Mouse (Mus musculus) neutrophil, adult 5-6 weeks (primary cell): ENCODE measurements around the gene Smim6. TPM values are rescaled to one million over a fixed set of nuclear protein-coding genes. Genes with fewer than 3 reads are reported as not detected.

Source experiments
- ATAC-seq: fragments of 151-379, 151-347 bp; 2 replicates; pipeline ENCODE4 v1.8.0; 2017; ENCODE audit warnings: mild to moderate bottlenecking, moderate TSS enrichment; ENCODE audit not compliant: insufficient number of reproducible peaks, poor library complexity, low FRiP score, severe bottlenecking; ENCODE audit errors: extremely low read depth
- total RNA-seq: library from RNA; stranded (forward); fragments of 200-1000 nt; gene quantifications from 2 replicates; pipeline ENCODE4 v1.2.3, GENCODE M21; 2017

Gene Smim6
- total RNA-seq, 1 experiment from 2014 or later, result not detected

DNA sequence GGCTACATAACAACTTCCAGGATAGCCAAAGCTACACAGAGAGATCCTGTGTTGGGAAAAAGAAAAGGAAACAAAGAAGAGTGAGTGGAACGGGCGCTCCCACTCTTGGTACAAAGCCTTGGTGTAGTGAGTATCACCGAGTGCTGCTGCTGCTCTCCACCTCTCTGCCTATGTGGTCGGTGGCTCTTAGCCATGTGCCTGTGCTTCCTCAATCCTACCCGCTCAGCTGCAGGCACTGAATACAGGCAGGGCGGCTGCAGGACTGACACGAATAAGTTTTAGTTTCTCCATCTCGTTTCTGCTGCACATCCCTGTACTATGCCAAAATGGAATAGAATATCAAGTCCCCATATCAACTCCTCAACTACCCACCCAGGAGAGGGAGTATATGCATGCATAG lies 17.2 kb downstream of the Smim6 start:
- ATAC-seq, result no peak

DNA sequence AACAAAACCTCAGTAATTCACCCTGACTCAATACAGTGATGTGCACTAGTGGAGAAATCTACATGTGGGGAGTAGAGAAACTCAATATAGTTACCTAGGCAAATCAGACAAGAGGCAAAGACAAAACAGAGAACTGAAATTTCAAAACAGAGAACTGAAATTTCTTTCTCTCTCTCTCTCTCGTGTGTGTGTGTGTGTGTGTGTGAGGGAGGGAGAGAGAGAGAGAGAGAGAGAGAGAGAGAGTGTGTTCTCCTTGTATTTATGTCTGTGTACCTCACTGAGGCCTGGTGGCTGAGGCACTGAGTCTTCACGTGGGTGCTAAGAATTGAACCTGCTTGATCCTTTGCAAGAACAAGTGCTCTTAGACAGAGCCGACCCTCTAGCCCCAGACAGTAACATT lies 18.0 kb downstream of the Smim6 start:
- peak; percentile 40 for ATAC-seq

DNA sequence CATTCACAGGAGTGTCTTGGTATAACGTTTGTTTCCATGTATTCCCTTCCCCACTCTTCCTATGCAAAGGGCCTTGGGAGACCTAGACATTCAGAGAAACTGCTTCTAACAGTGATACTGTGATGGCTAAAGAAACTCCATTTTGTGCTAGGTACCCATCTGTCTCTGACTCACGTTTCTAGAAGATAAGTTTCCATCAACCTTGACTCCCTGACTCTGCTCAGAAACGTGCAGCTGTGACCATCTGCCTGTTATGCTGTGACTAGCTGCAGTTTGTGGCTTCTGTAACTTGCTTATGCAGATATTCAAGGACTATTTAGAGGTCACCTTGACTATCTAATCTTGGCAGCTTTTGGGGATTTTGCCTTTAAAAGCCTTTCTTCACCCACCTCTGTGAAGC lies 19.4 kb downstream of the Smim6 start:
- no peak for ATAC-seq

DNA sequence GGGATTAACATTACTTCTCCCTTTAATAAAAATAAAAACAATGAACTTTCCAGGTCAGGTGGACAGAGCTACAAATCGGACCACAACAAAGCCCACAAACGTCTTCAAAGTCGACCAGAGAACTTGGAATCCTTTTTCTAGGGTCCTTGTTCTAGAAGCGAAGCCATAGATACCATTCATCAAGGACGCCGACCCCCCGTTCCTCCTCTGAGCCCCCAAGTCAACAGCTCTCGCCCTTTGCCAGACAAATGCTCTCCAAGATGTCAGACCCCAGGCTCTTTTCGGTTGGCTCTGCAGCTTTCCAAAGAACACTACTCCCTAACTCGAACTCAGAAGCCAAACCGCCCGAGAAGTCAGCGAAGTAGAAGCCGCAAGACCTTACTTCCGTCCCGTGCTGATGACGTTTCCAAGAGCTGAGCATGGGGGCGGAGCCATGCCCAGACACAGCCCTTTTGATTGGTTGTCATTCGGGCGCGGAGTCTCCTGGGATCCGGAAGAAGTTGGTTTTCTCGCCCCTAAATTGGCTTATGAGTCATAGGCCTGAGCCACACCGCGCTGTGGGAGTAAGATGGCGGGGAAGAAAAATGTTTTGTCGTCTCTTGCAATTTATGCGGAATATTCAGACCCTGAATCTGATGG lies 21.4 kb downstream of the Smim6 start, which contains the start of the genes Sap30bp and Recql5:
Gene Sap30bp, plus strand, starts transcription at position 175 of the 639 bp plus-strand sequence.
Gene Recql5, minus strand, starts transcription at position 370 of the 639 bp plus-strand sequence.
- peak; percentile 96 for ATAC-seq

DNA sequence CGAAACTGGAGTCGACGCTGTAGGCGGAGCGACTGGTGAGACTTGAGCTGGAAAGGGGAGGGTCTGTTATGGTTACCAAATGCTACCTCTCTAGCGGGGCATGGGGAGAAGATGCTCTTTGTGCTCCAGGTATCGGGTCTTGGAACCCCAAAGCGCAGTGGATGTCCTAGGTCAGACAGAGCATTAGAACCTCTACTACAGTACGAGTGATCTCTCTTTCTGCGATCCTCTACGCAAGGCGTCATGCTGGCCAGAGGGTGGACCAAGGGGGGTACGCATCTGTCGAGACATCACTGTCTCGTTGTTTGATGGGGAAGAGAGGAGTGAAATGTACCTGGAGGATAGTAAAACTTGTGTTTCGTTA lies 21.9 kb downstream of the Smim6 start:
- no peak for ATAC-seq

DNA sequence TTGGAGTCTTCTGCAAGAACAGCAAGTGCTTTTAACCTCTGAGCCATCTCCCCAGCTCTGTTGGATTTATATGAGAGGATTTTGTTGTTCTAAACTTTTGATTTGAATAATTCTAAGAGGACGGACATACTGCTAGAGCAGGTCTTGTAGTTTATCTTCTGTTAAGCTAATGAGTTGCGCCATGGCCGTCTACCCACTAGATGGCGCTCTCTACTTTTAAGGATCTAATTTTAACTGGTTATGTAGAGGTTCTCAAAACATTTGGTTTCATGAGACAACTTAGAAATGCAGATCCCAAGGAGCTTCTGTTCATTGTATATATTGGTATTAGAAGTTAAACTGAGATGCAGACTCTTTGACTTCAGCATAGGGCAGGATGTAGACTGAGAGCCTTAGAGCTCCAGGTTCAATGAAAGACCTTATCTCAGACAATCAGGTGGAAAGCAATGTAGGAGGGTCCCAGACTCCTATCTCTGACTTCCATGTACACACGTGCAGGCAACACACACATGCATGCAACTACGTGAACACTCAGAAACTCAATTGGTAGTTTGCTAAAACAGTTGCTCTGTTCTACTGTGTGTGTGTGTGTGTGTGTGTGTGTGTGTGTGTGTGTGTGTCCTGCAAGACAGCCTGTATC lies 28.0 kb downstream of the Smim6 start:
- peak; percentile 83 for ATAC-seq

DNA sequence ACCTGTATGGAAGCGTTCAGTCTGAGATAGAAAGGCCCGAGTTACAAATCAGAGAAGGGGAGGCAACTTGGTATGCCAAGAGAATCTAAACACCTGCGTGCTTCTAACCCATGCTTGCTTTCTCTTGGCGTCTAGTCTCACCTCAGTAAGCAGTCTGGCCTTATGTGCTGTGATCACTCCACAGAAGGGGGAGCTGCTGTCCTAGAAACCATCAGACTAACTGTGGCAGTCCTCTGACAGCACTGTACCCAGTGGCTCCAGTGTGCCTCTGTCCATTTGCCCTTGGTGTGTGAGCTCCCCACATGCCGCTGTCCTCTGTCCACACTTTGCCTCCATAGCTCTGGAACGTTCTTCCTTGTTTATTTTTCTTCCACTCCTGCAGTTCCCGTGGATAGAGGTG lies 30.2 kb downstream of the Smim6 start:
- no peak for ATAC-seq

DNA sequence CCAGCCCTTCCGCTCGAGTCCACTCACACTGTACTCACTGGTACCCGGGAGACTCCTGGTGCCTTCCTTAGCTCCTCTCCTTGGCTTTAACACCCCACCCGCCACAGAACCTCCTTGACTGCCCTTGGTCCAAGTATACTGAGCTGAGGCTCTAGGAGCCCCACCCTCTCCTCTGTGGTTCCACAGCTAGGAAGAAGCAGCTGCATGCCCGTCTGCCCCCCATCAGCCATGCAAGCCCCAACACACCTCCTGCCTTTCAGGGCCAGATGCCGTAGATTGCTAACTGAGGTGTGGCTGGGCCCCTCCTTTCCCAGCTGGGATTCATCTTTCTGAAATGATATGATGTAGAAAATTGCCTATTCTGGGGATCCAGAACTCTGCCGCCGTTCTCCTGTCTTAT lies 33.4 kb downstream of the Smim6 start:
- ATAC-seq, result no peak

DNA sequence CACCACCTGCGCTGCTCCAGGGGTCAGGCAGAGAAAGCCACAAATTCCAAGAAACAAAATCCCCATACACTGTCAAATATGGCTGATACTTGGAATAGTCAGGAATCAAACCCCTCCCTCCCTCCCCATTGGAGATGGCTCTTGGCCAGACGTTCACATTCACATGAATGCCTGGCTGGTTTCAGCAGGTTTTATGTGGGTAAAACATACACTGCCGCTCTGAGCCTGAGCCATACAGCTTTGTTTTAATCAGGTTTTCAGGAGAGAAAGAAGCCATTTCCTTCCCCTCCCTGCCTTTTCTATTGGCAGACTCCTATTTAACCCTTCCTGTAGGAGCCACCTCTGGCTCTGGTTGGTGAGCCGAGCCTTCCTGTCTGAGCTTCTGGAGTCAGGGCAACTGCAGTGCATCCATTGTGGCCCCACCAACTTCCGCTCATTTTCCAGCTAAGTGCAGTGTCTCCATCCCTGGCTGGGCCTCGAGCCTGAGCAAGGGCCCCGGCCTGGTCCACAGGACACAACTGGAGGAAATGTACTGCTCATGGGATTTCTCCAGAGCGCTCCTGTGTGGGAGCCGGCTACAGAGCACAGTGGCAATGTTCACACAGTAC lies 34.5 kb downstream of the Smim6 start:
- no peak for ATAC-seq

DNA sequence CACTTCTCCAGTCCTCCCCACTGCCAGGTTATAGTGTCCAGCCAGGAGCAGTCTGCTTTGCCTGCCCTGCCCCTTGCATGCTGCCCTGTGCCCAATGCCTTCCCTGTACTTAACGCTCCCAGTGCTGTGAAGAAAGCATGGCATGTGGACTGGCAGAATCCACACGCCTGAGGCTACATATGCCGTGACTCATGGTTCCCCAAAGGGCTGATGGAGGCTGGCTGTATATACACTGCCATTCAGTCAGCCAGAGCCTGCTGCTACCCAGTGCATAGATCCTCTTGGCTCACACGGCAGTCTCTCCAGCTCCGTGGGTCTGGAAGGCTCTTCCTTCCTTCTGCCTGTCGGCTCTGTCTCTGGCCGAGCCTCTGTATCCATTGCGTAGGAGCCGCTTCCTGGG lies 36.5 kb downstream of the Smim6 start:
- no peak for ATAC-seq

DNA sequence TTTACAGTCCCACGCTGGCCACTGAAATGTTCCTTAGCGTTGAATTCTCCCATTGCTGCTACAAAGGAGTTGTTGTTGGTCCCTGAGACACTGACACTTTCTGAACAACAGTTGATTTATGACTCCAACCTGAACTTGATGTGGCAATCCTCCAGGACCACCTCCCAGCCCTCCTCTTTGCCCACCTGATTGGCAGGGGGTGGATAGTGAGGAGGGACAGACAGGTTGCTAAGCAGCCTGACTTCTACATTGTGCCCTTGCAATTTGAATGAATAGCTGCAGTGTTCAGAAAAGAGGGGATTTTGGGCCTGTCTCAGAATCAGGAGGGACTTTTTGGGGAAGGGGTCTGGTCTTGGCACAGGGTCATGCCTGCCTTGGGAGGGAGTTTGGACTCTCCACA lies 38.9 kb downstream of the Smim6 start:
- no peak for ATAC-seq

DNA sequence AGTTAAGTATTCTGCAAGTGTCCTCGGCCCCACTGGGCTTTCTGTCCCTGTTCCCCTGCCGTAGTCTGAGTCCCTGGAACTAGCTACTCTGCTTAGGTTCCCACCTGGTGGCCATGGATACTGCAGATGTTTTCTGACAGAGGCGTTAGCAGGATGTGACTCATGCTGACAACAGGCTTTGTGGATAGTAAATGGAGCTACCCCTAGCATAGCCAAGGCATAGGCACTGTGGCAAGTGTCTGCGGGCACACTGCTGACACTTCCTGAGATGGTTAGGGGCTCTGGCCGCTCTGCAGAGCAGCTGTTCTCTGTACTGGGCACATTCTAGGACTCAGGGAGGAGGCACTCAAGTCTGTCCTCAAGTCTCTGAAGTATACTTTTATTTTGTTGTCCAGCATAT lies 42.9 kb downstream of the Smim6 start:
- no peak for ATAC-seq

DNA sequence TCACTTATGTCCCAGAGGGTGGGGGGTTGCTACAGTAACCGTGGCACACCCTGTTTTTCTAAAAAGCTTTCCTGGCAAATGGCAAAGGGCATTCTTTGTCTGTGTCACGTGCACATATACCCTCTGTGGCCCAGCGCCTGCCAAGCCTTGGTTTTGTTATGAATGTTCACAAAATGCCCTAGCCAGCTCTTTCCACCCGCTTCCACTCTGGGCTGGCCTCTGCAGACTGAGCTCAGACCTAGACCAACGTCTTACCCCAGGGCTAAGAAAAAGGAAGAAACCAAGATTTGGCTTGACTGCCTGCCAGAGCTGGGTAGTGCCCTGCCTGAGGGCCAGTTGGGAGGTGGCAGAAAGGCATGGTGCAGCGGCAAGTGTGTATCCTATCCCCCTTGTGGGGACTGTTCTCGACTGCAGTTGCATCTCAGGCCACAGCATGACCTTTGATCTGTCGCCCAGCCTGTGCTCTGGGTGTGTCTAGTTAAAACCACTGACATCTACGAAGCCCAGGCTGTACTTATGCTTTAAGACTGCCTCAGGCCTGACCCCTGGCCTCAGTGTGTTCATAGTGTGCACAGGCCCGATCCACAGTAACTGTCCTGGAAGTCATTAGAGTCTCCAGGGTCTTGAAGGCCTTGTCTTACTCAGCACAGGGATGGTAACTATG lies 43.5 kb downstream of the Smim6 start:
- ATAC-seq, result no peak

DNA sequence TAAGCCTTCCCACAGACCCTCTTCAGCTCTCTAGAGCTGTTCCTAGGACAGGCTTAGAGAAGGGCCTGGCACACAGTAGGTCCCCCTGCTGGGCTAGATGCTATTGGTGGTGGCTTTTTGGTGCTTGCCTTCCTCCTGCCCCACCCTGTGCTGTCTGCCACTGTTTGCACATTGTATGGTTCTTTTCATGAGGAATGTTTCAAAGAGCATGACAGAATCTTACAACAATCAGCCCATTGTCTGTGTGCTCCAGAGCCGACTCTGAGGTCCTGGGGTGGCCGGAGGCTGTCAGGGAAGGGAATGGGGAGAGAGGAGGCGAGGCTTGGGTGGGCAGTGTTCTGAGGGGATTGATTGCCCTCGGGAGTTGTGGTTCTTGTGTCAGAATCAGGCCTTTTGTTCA lies 44.6 kb downstream of the Smim6 start:
- ATAC-seq, result no peak

DNA sequence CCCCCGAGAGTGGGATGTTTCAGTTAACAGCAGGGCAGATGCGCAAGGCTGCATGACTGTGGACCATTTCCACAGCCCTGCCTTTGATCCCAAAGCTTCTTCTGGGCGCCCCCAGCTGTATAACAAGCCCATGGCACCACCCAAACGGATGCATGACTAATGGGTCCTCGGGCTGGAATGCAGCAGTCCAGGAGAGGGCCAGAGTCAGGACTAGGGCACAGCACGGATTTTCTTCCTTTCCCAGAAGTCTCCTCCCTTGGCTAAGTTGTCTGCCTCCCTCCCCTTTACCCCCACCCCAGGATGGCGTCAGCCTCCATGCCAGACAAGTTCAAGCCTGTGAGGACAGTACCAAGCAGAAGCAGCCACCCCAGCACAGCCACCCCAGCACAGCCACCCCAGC lies 46.2 kb downstream of the Smim6 start:
- ATAC-seq, result no peak

DNA sequence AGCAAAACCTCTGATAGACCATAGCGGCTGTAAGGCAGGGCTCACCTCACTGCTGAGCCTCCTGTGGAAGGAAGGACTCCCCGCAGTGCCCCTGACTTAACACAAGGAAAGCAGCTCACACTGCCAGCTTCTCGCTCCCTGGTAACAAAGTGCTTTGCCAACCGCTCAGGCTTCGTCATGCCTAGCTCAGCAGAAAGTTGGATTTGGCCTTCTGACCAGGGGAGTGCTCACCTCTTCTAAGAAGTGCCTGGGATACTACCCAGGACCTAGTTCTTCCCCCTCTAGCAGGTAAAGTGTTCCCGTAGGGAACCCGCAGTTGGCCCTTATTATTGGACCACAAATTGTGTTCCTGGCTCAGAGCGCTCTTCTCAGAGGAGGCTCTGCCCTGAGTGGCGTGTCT lies 47.2 kb downstream of the Smim6 start:
- ATAC-seq, result no peak

DNA sequence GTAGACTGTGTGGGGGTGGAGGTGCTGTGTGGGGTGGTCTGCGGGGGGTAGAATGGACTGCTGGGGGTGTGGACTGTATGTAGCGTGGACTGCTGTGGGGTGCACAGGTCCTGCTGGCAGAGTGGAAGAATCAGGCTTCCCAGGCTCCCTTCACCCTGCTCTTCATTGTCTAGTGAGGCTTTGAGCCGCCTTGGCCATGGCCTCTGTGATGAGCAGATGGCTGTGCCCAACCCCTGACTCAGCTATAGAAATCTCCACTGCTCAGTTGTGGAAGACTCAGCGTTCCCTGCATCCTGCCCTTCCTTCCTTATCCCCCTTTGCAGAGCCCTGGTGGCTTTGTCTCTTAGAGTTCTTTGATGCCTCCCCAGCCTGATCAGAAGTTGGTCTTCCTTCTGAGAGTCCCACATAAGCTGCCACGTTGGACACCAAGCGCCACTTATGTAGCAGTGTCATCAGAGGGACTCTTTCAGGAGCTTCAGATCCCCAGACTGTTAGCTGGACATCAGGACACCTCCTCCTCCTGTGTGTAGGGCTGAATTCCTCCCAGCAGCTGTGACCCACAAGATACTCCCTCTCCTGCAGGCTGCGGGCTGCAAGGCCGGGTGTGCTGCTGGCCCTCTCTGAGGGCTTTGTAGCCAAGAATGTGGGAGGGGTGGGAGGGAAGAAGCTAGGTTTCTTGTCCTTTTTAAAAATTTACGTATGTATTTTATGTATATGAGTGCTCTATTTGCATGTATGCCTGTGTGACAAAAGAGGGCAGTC lies 51.0 kb downstream of the Smim6 start:
- no peak for ATAC-seq
